Mouse (Mus musculus): ENCODE measurements around the gene Homez. TPM values are rescaled to one million over a fixed set of nuclear protein-coding genes. Genes with fewer than 3 reads are reported as not detected.

Homez gene
- 1.7 and 3.1 TPM in 2 replicates for polyA plus RNA-seq (2012; ENCODE audit: low replicate concordance)

GRCm38 (mm10) chr14:54870861-54871260, at the start of gene Homez:
Gene Homez, minus strand, starts transcription at chr14:54870961.

DNA sequence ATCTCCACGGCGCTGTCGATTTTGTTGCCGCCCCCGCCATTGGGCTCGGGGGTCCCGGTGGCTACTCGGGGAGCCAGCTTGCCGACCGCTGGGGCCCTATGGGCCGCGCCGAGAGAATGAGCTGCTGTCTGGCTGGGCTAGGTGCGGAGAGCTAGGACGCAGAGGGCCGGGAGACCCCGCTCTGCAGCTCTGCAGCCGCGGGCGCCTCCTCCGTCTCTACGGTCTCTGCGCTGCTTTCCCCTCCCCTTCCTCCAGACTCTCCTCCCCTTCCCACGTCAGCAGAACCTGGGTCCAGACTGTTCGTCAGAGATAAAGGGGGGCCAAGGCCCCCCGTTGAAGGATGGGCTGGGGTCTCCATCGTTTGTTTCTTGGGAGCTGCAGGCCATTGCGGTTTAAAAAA, 42.1 kb upstream of the Homez start, which contains the start of gene Slc22a17:
TSS of gene Slc22a17 (minus strand) at position 247 of the 400 bp plus-strand sequence.

DNA sequence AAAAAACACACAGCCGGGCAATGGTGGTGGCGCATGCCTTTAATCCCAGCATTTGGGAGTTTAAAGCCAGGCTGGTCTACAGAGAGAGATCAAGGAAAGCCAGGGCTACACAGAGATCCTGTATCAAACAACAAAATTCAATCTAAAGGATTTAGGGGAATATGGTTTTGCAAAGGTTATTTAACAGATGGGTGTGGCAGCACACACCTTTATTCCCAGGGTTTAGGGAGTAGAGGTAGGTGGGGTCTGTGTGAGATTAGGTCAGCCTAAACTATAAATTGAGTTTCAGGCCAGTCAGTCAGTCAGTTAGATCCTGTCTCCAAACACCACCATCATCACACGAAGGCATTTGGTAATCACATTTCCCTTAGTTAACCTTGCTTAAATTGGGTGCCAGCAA, 21.4 kb upstream of the Homez start, which contains the start of gene Pabpn1:
TSS of gene Pabpn1 (plus strand) at position 301 of the 400 bp plus-strand sequence.

DNA sequence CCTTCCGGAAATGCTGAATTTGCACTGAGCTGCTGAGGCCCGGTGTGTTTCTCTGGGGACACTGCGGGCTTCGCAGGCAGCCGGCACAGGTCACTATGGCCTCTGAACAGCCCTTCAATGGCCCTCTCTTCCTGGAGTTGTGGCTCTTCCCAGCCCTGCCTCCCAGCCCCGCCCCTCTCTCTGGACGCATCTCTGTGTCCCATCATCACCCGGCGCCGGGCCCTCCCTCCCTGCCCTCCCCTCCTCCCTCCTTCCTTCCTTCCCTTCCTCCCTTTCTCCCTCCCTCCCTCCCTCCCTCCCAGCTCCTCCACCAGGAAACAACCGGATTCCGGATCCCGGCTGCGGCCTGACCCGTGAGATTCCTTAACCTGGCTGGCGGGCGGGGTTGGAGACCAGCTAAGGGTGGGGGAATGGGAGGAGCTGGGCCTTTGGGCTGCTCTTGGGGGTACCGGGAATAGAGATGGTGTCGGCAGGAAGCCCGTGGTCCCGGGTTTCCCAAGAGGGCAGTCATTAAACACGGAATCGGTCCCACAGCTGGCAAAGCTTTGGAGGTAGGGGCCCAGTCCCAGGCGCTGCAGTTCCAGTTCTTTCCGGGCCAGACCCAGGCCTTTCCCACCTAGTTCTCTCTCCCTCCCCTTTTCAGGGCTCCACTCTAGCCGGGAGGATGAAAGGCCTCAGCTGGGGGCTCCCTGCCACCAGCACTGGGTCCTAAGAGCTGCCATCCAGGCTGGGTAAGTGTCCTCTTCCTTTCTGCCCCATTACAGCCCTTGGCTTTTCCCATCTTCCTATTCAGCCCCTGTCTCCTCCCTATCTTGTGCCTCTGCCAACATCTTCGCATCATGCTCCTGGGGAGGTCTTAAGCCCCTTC, 12.6 kb upstream of the Homez start, which contains the start of the genes Bcl2l2 and Gm20521:
TSS of gene Bcl2l2 (plus strand) at position 224 of the 868 bp plus-strand sequence.
TSS of gene Gm20521 (plus strand) at position 288 of the 868 bp plus-strand sequence.

GRCm38 (mm10) chr14:54877048-54877715, 6.4 kb upstream of the Homez start, which contains the start of gene Ppp1r3e:
Gene Ppp1r3e, minus strand, starts transcription at chr14:54877550.

DNA sequence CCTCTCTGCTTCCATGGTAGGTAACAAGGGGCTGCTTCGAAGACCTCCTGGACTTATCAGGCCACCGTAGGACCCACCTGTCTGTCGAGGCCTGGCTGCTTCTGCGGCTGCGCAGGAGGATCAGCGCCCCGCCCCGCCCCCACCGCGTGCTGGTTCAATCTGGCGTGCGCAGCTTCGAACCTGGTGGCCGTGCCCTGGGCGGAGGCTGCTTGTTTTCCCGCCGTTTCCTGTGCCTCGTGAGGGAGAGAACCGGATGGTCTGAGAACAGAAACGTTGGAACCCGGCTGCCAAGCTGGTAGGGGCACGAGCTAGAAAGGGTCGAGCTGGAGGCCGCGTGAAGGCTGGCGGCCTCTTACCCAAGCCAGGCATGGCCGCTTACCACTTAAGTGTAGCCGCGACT, 56.8 kb downstream of the Homez start, which contains the start of gene Rnf212b:
TSS of gene Rnf212b (plus strand) at position 151 of the 400 bp plus-strand sequence.

Other genes with a start within 250 kb of the Homez start
- 0.04 TPM in 1 of 2 replicates, not detected in the other for gene Psmb11, start 249.5 kb downstream of the Homez start, polyA plus RNA-seq (2012; ENCODE audit: low replicate concordance)
- not detected in 2 replicates for gene Gm17606, start 230.0 kb downstream of the Homez start, polyA plus RNA-seq (2012; ENCODE audit: low replicate concordance)
- gene Cdh24, start 229.6 kb downstream of the Homez start, polyA plus RNA-seq (2012; ENCODE audit: low replicate concordance), result 3.0 and 6.9 TPM in 2 replicates
- 29.2 and 79.7 TPM in 2 replicates for gene 1700123O20Rik, start 184.7 kb downstream of the Homez start, polyA plus RNA-seq (2012; ENCODE audit: low replicate concordance)
- 401 and 647 TPM in 2 replicates for gene Acin1, start 184.0 kb downstream of the Homez start, polyA plus RNA-seq (2012; ENCODE audit: low replicate concordance)
- not detected in 2 replicates for gene Gm29776, start 172.1 kb downstream of the Homez start, polyA plus RNA-seq (2012; ENCODE audit: low replicate concordance)
- 4.6 and 20.0 TPM in 2 replicates for gene Cebpe, start 158.8 kb downstream of the Homez start, polyA plus RNA-seq (2012; ENCODE audit: low replicate concordance)
- 12.8 and 14.2 TPM in 2 replicates for gene Slc7a8, start 89.0 kb downstream of the Homez start, polyA plus RNA-seq (2012; ENCODE audit: low replicate concordance)
- gene Rnf212b, start 56.8 kb downstream of the Homez start, polyA plus RNA-seq (2012; ENCODE audit: low replicate concordance), result not detected in 2 replicates
- 0.82 and 2.3 TPM in 2 replicates for gene Ppp1r3e, start 6.6 kb upstream of the Homez start, polyA plus RNA-seq (2012; ENCODE audit: low replicate concordance)
- gene Bcl2l2, start 12.4 kb upstream of the Homez start, polyA plus RNA-seq (2012; ENCODE audit: low replicate concordance), result 24.0 and 71.9 TPM in 2 replicates
- gene Gm20521, start 12.5 kb upstream of the Homez start, polyA plus RNA-seq (2012; ENCODE audit: low replicate concordance), result 2.2 and 6.6 TPM in 2 replicates
- 167 and 309 TPM in 2 replicates for gene Pabpn1, start 21.5 kb upstream of the Homez start, polyA plus RNA-seq (2012; ENCODE audit: low replicate concordance)
- gene Slc22a17, start 42.2 kb upstream of the Homez start, polyA plus RNA-seq (2012; ENCODE audit: low replicate concordance), result 7.8 and 15.8 TPM in 2 replicates
- gene Efs, start 55.2 kb upstream of the Homez start, polyA plus RNA-seq (2012; ENCODE audit: low replicate concordance), result 0.06 TPM in 1 of 2 replicates, not detected in the other
- not detected in 2 replicates for gene Il25, start 61.7 kb upstream of the Homez start, polyA plus RNA-seq (2012; ENCODE audit: low replicate concordance)
- gene Cmtm5, start 65.3 kb upstream of the Homez start, polyA plus RNA-seq (2012; ENCODE audit: low replicate concordance), result not detected in 2 replicates
- gene Myh6, start 96.0 kb upstream of the Homez start, polyA plus RNA-seq (2012; ENCODE audit: low replicate concordance), result not detected in 2 replicates
- not detected in 2 replicates for gene Gm17428, start 106.0 kb upstream of the Homez start, polyA plus RNA-seq (2012; ENCODE audit: low replicate concordance)
- gene Myh7, start 123.7 kb upstream of the Homez start, polyA plus RNA-seq (2012; ENCODE audit: low replicate concordance), result 0.16 TPM in 1 of 2 replicates, not detected in the other
- gene Ngdn, start 144.5 kb upstream of the Homez start, polyA plus RNA-seq (2012; ENCODE audit: low replicate concordance), result 29.2 and 46.7 TPM in 2 replicates
- gene Zfhx2, start 221.4 kb upstream of the Homez start, polyA plus RNA-seq (2012; ENCODE audit: low replicate concordance), result 26.3 and 73.3 TPM in 2 replicates
- 2.9 and 3.8 TPM in 2 replicates for gene Thtpa, start 223.8 kb upstream of the Homez start, polyA plus RNA-seq (2012; ENCODE audit: low replicate concordance)
- gene Ap1g2, start 235.6 kb upstream of the Homez start, polyA plus RNA-seq (2012; ENCODE audit: low replicate concordance), result 38.2 and 39.8 TPM in 2 replicates
- gene Jph4, start 246.0 kb upstream of the Homez start, polyA plus RNA-seq (2012; ENCODE audit: low replicate concordance), result 0.03 and 0.09 TPM in 2 replicates